Mouse (Mus musculus): ENCODE data around the gene Lcp1. TPM values are rescaled to one million over a fixed set of nuclear protein-coding genes. Genes with fewer than 3 reads are reported as not detected.

Gene Lcp1
- polyA plus RNA-seq, 1 experiment, result 71.2 TPM

DNA sequence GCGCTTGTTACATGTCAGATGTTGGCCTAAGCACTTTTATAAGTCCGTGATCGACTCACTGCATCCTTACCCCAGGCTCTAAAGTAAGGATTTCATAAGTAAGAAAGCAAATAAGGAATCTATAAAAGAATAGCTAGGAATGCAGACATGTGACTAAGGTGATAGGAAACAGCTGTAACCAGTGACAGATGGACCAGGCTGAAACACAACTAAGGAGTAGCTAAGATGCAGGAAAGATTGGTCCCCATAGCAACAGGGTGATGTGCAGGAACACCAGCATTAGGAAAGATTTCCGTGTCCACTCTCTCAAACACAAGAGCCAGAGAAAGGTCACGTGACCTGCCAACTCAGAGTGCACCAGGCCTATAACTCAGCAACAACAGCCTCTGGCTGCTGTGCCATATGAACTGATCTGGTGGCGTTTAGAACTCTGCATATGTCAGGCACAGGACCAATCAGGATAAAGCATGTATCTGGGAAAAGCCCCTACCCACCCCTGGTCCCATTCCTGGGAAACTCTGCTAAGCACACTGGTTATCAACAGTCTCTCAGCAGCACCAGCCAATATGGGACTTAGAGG lies 77.8 kb downstream of the Lcp1 start:
- WGBS, result 94% methylated on average over 6 of the region's 6 CpGs
- Histone ChIP-seq H3K27ac (ENCODE audit: control insufficient read depth, insufficient read depth, low read length) (no peak overlapping the region), H3K4me3 (ENCODE audit: control insufficient read depth, insufficient read depth, low read length) (no peak overlapping the region), H3K4me1 (replicated peaks; ENCODE audit: control insufficient read depth, insufficient read depth, low read length) (no peaks in the 10 kb centered on the region), H3K27me3 (ENCODE audit: control insufficient read depth, insufficient read depth, low read length) (no peaks in the 10 kb centered on the region), H3K36me3 (ENCODE audit: control insufficient read depth, insufficient read depth, low read length) (peaks cover 93% of the 10 kb centered on the region)
- no peak for TF ChIP-seq POLR2A (IDR thresholded peaks at IDR 0.05; ENCODE audit: control insufficient read depth, extremely low read depth, insufficient read depth, low read length, poor library complexity)
- TF ChIP-seq CTCF (IDR thresholded peaks at IDR 0.05; ENCODE audit: borderline replicate concordance, control insufficient read depth, extremely low read depth, insufficient read depth, low read length, poor library complexity), result no peak
- DNase-seq, result no peak

GRCm38 (mm10) chr14:75213752-75214151 lies 82.9 kb downstream of the Lcp1 start:
- Histone ChIP-seq H3K4me3 (ENCODE audit: control insufficient read depth, insufficient read depth, low read length) (no peak overlapping the region), H3K27me3 (ENCODE audit: control insufficient read depth, insufficient read depth, low read length) (no peaks in the 10 kb centered on the region), H3K27ac (ENCODE audit: control insufficient read depth, insufficient read depth, low read length) (no peak overlapping the region), H3K36me3 (ENCODE audit: control insufficient read depth, insufficient read depth, low read length) (peaks cover 92% of the 10 kb centered on the region), H3K4me1 (replicated peaks; ENCODE audit: control insufficient read depth, insufficient read depth, low read length) (no peaks in the 10 kb centered on the region)
- WGBS, result 97% methylated on average over 11 of the region's 11 CpGs
- TF ChIP-seq POLR2A (IDR thresholded peaks at IDR 0.05; ENCODE audit: control insufficient read depth, extremely low read depth, insufficient read depth, low read length, poor library complexity) (no peak), CTCF (IDR thresholded peaks at IDR 0.05; ENCODE audit: borderline replicate concordance, control insufficient read depth, extremely low read depth, insufficient read depth, low read length, poor library complexity) (no peak)
- DNase-seq, result no peak

GRCm38 (mm10) chr14:75218843-75219242 lies 87.9 kb downstream of the Lcp1 start:
- Histone ChIP-seq H3K27ac (ENCODE audit: control insufficient read depth, insufficient read depth, low read length) (no peak overlapping the region), H3K4me3 (ENCODE audit: control insufficient read depth, insufficient read depth, low read length) (no peak overlapping the region), H3K27me3 (ENCODE audit: control insufficient read depth, insufficient read depth, low read length) (no peaks in the 10 kb centered on the region), H3K36me3 (ENCODE audit: control insufficient read depth, insufficient read depth, low read length) (peaks cover 72% of the 10 kb centered on the region), H3K4me1 (replicated peaks; ENCODE audit: control insufficient read depth, insufficient read depth, low read length) (no peaks in the 10 kb centered on the region)
- TF ChIP-seq POLR2A (IDR thresholded peaks at IDR 0.05; ENCODE audit: control insufficient read depth, extremely low read depth, insufficient read depth, low read length, poor library complexity) (no peak), CTCF (IDR thresholded peaks at IDR 0.05; ENCODE audit: borderline replicate concordance, control insufficient read depth, extremely low read depth, insufficient read depth, low read length, poor library complexity) (no peak)
- 100% methylated on average over 2 of the region's 2 CpGs for WGBS
- DNase-seq, result no peak

DNA sequence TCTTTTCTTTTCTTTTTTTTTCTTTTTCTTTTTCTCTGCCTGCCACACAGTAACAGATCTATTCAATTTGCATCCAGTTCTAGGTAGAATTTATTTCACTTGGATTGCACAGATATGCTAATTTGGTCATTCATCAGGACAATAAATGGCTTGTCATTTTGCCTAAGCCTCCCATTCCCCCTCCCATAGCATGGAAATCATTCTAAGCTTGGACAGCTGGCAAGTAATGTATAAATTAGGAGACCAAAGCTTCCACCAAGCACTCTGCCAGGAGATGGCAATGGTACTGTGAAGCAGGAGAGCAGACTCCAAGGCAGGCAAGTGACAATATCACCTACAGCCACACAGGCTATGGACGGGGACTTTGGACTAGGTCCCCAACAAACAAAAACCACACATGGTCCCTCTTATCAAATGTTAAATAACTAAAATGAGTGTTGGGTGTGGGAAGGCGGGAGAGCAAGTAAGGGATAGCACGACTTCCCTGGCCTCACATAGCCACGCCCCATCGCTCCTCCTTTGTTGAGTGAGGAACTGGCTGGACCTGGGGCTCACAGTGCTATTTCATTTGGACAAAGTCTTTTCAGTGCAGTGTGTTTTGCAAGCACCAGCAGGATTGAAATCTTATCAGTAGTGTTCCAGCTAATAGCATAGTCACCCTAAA lies 88.5 kb downstream of the Lcp1 start:
- TF ChIP-seq CTCF (IDR thresholded peaks at IDR 0.05; ENCODE audit: borderline replicate concordance, control insufficient read depth, extremely low read depth, insufficient read depth, low read length, poor library complexity) (no peak), POLR2A (IDR thresholded peaks at IDR 0.05; ENCODE audit: control insufficient read depth, extremely low read depth, insufficient read depth, low read length, poor library complexity) (no peak)
- no peaks in the 10 kb centered on the region for H3K27me3 ChIP-seq (ENCODE audit: control insufficient read depth, insufficient read depth, low read length)
- no peak for DNase-seq
- no peak overlapping the region for H3K27ac ChIP-seq (ENCODE audit: control insufficient read depth, insufficient read depth, low read length)
- peaks cover 72% of the 10 kb centered on the region for H3K36me3 ChIP-seq (ENCODE audit: control insufficient read depth, insufficient read depth, low read length)
- H3K4me1 ChIP-seq (replicated peaks; ENCODE audit: control insufficient read depth, insufficient read depth, low read length), result no peaks in the 10 kb centered on the region
- 99% methylated on average over 5 of the region's 5 CpGs for WGBS
- no peak overlapping the region for H3K4me3 ChIP-seq (ENCODE audit: control insufficient read depth, insufficient read depth, low read length)

DNA sequence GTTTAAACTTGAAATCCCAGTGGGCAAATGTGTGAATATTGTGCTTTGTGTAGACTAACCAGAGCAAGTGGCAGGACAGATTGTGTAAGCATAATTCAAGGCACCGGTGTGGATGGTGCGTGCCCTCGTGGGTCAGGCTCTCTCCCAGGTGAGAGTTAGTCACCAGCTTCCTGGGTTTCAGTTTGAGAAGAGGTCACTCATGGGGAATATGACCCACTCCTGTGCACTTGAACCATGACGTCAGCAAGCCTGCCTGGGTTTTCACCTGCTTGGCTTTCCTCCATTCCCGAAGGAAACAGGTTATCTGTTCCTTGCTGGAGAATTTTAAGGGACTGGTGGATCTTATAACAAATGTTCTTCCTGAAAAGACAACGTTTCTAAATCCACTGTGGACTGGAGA lies 91.5 kb downstream of the Lcp1 start:
- no peak overlapping the region for H3K27ac ChIP-seq (ENCODE audit: control insufficient read depth, insufficient read depth, low read length)
- no peaks in the 10 kb centered on the region for H3K4me1 ChIP-seq (replicated peaks; ENCODE audit: control insufficient read depth, insufficient read depth, low read length)
- 91% methylated on average over 6 of the region's 6 CpGs for WGBS
- no peak overlapping the region for H3K4me3 ChIP-seq (ENCODE audit: control insufficient read depth, insufficient read depth, low read length)
- H3K27me3 ChIP-seq (ENCODE audit: control insufficient read depth, insufficient read depth, low read length), result no peaks in the 10 kb centered on the region
- H3K36me3 ChIP-seq (ENCODE audit: control insufficient read depth, insufficient read depth, low read length), result peaks cover 76% of the 10 kb centered on the region
- no peak for TF ChIP-seq POLR2A (IDR thresholded peaks at IDR 0.05; ENCODE audit: control insufficient read depth, extremely low read depth, insufficient read depth, low read length, poor library complexity)
- no peak for DNase-seq

GRCm38 (mm10) chr14:75227453-75228084 lies 96.7 kb downstream of the Lcp1 start:
- no peak for DNase-seq
- Histone ChIP-seq H3K27ac (ENCODE audit: control insufficient read depth, insufficient read depth, low read length) (no peak overlapping the region), H3K4me1 (replicated peaks; ENCODE audit: control insufficient read depth, insufficient read depth, low read length) (no peaks in the 10 kb centered on the region), H3K4me3 (ENCODE audit: control insufficient read depth, insufficient read depth, low read length) (no peak overlapping the region), H3K36me3 (ENCODE audit: control insufficient read depth, insufficient read depth, low read length) (peaks cover 51% of the 10 kb centered on the region), H3K27me3 (ENCODE audit: control insufficient read depth, insufficient read depth, low read length) (no peaks in the 10 kb centered on the region)
- TF ChIP-seq CTCF (IDR thresholded peaks at IDR 0.05; ENCODE audit: borderline replicate concordance, control insufficient read depth, extremely low read depth, insufficient read depth, low read length, poor library complexity), result no peak
- TF ChIP-seq POLR2A (IDR thresholded peaks at IDR 0.05; ENCODE audit: control insufficient read depth, extremely low read depth, insufficient read depth, low read length, poor library complexity), result no peak
- WGBS, result 23% methylated on average over 6 of the region's 6 CpGs
